Mouse (Mus musculus): ENCODE results near the gene Kctd12.

Gene Kctd12

DNA sequence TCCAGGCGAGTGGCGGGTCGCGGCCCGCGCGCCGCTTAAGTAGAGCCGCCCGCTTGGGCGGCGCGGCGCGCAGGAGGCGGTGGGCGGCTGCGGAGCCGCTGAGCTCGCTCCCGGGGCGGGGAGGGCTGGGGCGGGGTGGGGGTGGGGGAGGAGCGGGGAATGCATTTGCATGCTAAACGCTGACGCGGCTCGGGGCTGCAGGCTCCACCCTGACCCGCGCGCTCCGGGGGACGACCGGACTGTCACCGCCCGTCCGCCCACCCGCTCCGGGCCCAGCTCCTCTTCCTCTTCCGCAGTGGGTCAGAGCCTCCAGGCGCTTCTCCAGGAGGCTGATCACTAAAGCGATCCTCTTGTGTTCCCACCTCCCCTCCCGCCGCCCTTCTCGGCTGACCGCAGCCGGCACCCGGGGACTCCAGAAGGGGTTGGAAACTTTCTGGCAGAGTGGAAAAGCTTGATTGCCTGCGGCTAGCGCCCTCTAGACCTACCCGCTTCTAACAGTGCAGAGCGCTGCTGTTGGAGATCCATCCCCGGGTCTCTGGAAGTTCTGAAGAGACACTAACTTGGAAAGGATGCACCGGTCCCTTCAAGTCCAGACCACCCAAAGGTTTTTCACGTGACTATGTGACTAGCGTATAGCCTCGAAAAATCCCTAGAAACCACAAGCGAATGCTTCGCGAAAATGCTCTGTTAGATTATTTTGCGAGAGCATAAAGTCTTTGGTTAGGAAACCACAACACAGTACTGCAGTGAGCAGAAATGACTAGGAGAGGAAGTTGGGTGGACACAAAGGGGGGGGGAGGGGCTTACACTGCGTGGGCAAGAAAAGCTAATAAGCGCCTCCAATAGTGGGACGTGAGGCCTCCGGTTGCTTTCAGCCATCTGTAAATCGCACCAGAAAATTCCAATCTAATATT is at the start of gene Kctd12:
Kctd12 (minus strand) TSS at position 11 of the 914 bp plus-strand sequence.
- in situ Hi-C loops (cut with MboI, MseI) = loop anchor here (10.0 kb wide), 1 partner anchor 178 kb away; no protein-coding TSS in a partner anchor

DNA sequence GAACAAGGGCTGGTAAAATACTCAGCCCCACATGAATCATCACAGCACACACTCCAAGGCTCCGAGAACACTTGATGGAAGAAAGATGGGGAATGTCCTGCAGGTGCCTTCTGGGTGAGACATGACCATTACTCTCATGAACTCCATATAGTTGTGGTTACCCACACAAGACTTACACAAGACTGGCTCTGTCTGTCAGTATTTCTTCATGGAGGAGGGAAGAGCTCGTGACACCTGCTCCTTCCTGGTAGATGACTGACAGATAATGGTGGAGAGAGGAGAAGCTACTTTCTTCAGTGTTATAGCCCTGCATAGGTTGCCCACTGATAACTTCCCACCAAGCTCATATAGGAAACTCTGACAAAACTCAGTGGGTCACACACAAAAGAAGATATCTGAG is 46.8 kb upstream of the Kctd12 start:
- in situ Hi-C loops (cut with MboI, MseI) = no loop called here

DNA sequence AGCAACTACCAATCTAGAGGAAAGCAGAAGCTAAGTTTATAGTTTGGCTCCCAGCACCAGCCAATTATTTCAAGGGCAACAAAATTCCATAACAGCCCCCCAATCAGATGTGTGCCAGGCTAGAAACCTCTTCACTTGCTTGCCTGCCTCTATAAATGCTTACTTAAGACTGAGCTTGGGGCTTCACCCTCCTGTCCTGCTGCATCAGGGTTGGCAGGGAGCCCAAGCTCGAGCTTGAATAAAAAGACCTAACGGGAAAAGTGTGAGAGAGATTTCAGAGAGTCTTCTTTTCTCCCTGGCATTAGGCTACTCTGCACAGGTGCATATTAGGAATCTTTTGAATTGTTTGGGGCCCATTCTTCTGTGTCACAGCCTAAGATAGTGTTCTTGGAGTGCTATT is 37.6 kb upstream of the Kctd12 start:
- in situ Hi-C loops (cut with MboI, MseI) = no loop called here

DNA sequence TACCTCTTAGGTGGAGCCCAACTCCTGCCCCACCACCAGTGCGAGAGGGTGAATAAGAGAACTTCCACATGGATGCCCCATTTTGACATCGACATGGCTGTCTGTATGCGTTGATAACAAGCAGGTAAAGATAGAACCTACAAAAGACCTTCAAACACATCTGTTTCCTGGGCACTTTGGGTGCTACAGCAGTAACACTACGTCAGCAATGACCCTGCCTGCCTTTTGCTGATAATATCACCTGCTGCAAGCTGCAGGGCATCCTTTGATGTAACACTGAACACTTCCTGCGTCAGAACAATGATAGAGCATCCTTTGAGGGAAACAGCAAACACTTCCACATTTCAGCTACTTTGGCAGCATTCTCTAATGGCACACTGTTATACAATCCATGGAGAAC is 34.6 kb upstream of the Kctd12 start:
- in situ Hi-C loops (cut with MboI, MseI) = no loop called here

DNA sequence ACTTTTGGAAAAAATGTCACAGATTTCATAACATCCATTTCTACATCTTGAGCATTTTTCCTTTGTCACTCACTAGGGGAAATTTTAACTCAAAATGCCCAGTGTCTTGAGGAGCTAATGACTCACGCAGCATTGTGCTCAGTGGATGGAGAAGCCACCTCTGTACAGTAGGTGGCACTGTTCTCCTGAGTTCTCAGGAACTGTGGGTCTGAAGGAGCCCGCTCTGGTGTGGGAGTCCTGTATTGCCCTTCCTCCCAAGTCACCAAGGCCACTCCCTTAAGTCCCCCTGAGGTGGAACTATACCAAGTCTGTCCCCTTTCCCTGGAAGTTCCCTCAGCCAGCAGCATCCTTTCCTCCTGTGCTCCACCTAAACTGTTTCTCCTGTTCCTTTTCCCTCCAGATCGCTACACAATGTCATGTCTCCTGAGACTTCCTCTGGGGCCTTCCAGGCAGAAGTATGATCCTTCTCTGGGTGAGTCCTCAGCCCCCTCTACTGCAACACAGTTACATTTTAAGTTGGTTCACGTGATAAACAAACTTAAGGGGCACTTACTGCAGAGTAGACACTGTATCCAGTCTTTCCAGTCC is 30.2 kb upstream of the Kctd12 start:
- in situ Hi-C loops (cut with MboI, MseI) = loop anchor here (5.0 kb wide), 2 partner anchors 40 to 525 kb away; no protein-coding TSS in a partner anchor

DNA sequence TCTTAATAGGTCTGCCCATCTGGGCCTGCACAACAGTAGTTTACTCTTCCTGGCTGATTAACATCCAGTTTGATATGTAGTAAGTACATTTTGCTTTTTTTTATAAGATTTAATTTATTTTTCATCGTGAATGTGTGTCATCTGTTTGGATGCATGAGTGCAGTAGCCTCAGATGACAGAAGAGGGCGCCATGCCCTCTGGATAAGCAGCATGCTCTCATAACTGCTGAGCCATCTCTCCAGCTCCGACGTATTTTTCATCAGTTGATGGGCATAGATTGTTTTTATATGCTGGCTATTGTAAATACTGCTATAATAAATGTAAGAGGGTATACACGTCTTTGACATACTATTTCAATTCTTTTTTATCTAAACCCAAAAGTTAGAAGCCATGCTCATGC is 29.3 kb upstream of the Kctd12 start:
- in situ Hi-C loops (cut with MboI, MseI) = loop anchor here (5.0 kb wide), 2 partner anchors 41 to 526 kb away; no protein-coding TSS in a partner anchor

DNA sequence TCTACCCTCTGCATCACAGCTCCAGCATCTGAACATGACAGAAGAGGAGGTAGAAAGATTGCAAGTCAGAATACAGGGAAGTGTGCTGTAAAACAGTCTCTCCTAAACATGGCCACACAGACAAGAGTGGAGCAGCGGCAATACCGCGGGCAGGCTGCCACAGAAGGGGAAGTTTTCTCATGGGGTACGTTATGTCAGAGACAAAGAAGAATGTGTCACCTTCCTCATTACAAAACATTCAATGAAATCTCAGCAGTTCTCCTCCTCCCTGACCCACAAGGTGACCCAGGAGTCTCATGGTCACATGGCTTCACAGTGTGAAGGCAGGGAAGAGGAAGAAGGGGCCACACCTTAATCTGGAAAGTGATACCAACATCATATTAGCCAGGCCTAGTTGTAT is 25.3 kb upstream of the Kctd12 start:
- in situ Hi-C loops (cut with MboI, MseI) = no loop called here

DNA sequence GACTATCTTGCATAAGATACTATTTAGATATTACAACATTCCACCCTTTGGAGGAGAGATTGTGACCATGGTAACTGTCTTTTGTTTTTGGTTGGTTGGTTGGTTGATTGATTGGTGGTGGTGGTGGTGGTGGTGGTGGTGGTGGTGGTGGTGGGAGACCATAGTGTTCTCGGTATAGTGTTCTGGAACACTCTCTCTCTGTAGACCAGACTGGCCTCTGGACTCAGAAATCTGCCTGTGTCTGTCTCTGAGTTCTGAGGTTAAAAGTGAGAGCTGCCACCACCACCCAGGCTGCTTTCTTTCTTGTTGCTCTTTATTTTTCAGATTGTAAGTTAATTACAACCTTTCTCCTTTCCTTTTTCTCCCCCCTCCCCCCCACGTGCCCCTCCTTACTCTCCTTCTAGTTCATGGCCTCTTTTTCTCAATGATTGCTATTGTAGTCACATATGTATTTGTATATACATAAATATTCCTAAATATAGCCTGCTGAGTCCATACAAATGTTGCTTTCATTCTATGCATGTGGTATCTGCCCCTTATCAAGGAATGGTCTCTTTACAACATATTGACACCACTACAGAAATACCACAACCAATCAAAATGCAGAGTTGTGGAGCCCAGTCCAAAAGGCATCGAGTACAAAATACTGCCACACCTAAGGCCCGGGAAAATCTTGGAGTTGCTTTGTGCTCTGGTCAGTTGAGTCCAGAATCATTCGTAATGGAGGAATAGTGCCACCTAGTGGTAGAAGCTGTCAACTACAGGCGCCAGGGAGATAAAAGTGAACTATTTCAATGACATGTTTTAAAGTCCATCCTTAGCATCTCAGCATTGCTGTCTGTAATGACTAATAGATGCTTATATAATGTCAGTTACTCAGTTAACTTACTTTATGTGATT is 12.5 kb upstream of the Kctd12 start:
- in situ Hi-C loops (cut with MboI, MseI) = no loop called here

DNA sequence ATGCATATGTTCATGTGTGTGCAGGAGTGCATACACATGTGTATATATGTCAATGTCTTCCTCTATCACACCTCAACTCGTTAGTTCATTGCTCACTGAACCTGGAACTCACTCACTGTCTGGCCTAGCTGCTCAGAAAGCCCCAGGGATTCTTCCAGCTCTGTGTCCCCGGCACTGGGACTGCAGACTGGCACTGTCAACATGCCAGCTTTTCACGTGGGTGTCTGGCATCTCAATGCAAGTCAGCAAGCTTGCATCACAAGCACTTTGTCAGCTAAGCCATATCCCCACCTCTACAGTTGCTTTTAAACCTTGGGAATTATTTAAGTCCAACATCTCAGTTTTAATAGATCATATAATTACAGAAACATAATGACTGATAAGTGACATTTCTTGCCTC is 8.3 kb upstream of the Kctd12 start:
- in situ Hi-C loops (cut with MboI, MseI) = no loop called here

DNA sequence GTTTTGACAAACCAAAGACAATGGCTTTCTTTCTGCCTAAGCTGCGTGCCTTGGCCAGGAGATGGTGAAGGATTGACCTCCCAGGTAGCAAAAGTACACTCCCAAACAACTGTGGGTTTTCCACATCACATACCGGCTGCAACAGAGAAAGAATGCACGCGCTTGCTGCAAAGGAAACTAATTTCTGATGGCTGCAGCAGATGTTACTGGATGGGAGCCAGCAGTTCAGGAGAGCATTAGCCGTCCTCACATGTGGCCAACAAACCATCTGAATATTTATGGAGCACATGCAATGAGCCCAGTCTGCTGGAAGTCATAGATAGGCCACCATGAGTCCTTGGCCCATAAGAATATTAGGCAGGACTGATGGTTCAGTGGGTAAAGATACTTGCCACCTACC is 7.4 kb upstream of the Kctd12 start:
- in situ Hi-C loops (cut with MboI, MseI) = loop anchor here (10.0 kb wide), 1 partner anchor 185 kb away; no protein-coding TSS in a partner anchor

DNA sequence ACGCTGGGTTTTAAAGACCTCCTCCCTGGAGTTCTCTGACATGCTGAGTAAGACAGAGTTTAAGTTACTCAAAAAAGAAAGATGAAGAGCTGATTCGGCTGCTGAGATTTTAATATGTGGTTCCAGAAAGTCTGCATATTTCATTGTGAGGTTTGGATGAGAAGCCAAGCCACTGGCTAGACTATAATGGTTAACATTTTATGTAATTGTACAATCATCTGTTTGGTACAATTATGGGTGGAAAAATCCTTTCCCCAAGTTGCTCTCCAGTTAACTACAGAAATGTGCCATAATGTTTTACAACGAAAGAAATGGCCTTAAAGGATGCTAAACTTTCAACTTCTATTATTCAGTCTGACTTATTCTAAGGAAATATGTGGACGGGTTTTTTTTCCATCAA is 6.8 kb upstream of the Kctd12 start:
- in situ Hi-C loops (cut with MboI, MseI) = loop anchor here (10.0 kb wide), 1 partner anchor 184 kb away; no protein-coding TSS in a partner anchor

DNA sequence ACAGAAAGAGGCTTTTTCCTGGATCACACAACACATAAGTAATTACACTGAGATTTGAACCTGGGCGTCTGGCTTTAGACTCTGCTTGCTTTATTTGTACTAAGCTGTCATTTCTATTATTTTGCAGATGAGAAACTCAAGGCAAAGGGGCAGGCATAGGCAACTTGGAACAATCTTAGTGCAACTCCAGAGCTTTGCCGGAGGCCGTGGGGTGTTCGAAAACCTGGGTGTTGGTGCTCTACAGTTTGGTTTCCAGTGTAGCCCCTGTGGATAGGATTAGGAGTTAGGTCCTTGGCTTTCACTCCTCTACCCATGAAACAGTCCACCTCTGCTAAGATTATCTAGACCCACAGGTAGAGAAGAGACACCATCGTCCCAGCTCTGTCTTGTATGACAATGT is 5.2 kb upstream of the Kctd12 start:
- in situ Hi-C loops (cut with MboI, MseI) = loop anchor here (10.0 kb wide), 1 partner anchor 183 kb away; no protein-coding TSS in a partner anchor

DNA sequence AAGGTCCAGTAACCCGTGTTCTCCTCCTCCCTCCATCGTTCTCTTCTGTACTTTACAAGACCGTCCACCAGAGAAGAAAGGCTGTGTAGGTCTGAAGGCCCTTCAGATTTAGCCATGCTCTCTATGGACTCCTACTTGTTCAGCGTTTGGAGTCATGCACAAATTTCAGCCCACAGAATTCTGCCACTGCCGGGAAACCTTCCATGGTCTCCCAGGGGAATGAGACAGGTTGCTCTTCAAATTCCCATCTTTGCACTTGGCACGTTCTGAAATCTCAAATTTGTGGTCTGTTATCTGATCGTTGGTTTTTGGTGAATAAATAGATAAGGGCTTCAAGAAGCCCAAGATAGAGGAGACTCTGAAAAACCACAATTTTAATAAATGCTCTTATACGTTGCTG is 1.2 kb upstream of the Kctd12 start:
- in situ Hi-C loops (cut with MboI, MseI) = loop anchor here (10.0 kb wide), 1 partner anchor 179 kb away; no protein-coding TSS in a partner anchor

DNA sequence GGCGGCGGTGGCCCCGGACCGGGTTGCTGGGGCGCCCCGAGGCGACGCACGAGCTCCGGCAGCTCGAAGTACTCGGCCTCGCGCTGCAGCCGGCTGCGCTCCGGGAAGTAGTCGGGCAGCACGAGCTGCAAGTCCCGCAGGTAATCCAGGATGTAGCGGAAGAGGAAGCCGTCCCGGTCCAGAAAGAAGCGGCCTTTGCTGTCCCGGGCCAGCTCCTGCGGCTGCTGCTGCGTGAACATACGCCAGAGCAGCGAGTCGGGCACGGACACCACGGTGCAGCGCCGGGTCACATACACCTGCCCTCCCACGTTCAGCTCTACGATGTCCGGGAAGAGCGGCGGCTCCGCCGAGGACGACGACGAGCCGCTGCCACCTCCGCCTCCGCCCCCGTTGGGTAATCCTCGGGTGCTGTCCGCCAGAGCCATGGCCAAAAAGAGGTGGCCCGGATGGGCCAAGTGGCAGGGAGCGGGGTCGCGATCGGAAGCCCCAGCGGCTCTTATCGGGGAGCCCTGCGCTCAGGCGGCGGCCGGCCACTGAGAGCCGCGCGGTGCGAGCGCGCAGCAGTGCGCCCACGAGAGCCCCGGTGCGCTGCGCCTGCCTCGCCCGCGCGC is 316 bp downstream of the Kctd12 start:
- in situ Hi-C loops (cut with MboI, MseI) = loop anchor here (10.0 kb wide), 1 partner anchor 177 kb away; no protein-coding TSS in a partner anchor

DNA sequence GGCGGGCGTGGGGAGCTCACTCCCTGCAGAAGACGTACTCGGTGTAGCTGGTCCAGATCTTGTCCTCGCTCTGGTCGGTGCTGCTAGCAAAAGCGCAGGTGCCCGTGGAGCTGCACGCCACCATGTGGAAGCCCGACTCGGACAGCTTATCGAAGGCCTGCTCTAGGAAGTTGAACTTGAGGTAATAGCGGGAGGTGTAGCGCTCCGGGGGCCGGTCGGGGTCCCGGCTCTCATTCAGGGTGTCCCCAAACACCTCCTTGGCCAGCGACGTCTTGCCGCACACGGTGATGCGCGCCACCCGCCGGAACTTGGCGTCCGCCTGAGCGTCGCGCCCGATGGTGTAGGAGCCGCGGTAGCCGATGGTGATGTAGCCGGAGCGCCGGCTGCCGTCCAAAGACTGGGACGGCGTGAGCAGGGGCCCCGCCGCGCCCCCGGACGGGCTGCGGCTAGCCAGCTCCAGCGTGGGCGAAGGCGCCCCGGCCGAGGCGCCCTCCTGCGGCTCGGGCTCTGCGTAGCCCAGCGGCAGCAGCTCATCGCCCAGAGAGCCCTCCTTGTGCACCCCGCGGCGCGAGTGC is 909 bp downstream of the Kctd12 start:
- in situ Hi-C loops (cut with MboI, MseI) = loop anchor here (10.0 kb wide), 1 partner anchor 177 kb away; no protein-coding TSS in a partner anchor

DNA sequence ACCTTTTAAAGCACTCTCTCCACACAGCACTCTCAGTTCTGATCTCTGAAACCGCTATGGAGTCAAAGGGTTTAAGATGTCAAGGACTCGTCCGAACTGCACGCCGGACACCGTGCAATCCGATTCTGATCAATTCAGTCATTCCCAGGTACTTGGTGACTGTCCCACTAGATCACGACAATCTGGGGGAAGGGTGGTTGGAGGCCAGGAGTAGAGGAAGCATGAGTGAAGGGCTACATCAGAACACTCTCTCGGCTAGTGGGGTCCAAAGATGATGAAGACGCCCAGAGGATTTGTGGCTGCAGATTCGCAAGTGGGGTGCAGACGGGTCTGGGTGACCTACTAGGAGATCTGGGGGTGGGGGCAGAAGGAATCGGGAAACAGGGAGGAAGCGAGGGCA is 1.5 kb downstream of the Kctd12 start:
- in situ Hi-C loops (cut with MboI, MseI) = loop anchor here (10.0 kb wide), 1 partner anchor 176 kb away; no protein-coding TSS in a partner anchor

DNA sequence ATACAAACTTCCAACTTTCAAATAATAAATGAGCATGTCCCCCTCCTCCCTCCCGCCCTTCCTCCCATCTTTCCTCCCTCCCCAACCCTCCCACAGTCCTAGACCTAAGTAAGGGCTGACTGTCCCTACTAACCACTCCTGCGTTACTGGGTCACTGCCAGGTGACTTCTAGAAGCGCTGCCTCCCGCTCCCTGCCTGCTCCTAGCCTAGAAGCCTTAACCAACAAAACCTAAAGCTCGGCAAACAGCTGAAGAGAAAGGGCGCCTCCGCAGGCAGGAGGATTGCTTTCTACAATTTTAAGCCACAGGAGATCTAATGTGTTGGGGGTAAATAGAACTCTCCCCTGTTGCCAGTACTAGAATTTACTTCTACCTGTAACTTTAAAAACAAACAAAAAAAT is 2.0 kb downstream of the Kctd12 start:
- in situ Hi-C loops (cut with MboI, MseI) = loop anchor here (10.0 kb wide), 1 partner anchor 176 kb away; no protein-coding TSS in a partner anchor

DNA sequence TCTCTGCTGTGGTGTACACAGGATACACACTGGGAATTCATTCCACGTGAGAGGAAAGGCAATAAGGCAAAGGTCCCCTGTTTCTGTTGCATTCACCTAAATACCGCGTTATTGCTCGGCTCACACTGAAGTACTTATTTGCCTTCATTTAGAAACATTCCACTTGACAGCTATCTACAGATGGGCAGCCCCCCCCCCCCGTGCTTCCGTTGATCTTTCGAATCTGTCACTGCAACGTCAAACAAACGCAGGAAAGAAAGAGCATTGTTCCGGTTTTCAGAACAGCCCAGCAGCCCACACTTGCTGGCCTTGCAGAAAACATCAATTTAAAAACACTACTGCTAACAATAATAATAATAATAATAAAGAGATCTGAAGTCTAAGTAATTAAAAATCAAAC is 2.6 kb downstream of the Kctd12 start:
- in situ Hi-C loops (cut with MboI, MseI) = loop anchor here (10.0 kb wide), 1 partner anchor 175 kb away; no protein-coding TSS in a partner anchor

DNA sequence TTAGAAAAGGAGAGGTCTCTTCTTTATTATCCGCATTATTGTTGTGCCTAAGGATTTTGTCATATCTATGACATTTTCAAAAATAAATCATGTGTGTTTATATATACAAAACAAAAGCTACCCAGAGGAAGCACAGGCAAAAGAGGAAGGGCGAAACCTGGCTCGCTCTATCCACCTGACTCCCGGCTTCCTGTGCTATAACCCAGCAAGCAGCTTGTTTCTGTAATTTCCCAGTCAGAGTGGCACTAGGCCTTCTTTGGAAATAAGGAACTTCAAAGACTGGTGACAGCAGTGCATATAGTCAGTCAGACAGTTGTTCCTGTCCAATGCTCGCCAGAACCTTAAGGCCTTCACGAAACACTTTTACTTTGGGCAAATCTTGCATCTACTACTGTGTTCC is 6.6 kb downstream of the Kctd12 start:
- in situ Hi-C loops (cut with MboI, MseI) = no loop called here

DNA sequence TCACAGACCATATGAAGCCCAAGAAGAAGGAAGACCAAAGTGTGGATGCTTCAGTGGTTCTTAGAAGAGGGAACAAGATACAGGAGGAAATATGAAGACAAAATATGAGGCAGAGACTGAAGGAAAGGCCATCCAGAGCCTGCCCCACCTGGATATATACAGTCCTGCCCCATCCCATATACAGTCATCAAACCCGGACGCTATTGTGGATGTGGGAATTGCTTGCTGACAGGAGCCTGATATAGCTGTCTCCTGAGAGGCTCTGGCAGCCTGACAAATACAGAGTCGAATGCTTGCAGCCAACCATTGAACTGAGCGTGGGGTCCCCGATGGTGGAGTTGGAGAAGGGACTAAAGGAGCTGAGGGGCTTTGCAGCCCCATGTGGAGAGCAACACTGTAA is 13.6 kb downstream of the Kctd12 start:
- in situ Hi-C loops (cut with MboI, MseI) = no loop called here

Measured in regulatory T cell (primary cell).